In genomic region chr11:17917101-17917500, GRCm38 (mm10) we compare ENCODE assay signal across 20 mouse cellular contexts.
"Had no signal": no experiment of that assay in that cellular context is flagged by ENCODE, and none has a peak within 500 bp of the region (broad histone marks: within the 10 kb centered on the region; RNA-seq: fewer than 3 reads in every experiment).

No protein-coding gene starts in this region.

- H3K4me1 ChIP-seq: liver, embryonic 15.5 days; lung, embryonic 15.5 days; megakaryocyte, embryonic 14.5 days; midbrain, embryonic 12.5 days; neural tube, embryonic 13.5 days; neural tube, embryonic 15.5 days; stomach, embryonic 15.5 days had no signal

- H3K27ac ChIP-seq: liver, embryonic 15.5 days; lung, embryonic 15.5 days; macrophage; midbrain, embryonic 12.5 days; neural tube, embryonic 13.5 days; neural tube, embryonic 15.5 days; stomach, embryonic 15.5 days; stomach, postnatal 0 days had no signal

- H3K9me3 ChIP-seq: liver, embryonic 15.5 days; lung, embryonic 15.5 days; midbrain, embryonic 12.5 days; neural tube, embryonic 13.5 days; neural tube, embryonic 15.5 days; stomach, embryonic 15.5 days had no signal

- DNase-seq: liver, postnatal 0 days; lung, adult 2 months; lung, postnatal 14 days; lung, postnatal 36 days; midbrain, embryonic 14.5 days; right cerebral cortex, postnatal 25 days; thymus, adult 2 months; thymus, postnatal 25 days; thymus, postnatal 4 days had no signal

- H3K4me2 ChIP-seq: liver, embryonic 15.5 days; lung, embryonic 15.5 days; midbrain, embryonic 12.5 days; neural tube, embryonic 13.5 days; neural tube, embryonic 15.5 days; stomach, embryonic 15.5 days had no signal

- ATAC-seq: liver, postnatal 0 days; midbrain, embryonic 16.5 days had no signal

- H3K4me3 ChIP-seq: liver, embryonic 15.5 days; lung, embryonic 15.5 days; megakaryocyte, embryonic 14.5 days; midbrain, embryonic 12.5 days; myocyte; neural tube, embryonic 13.5 days; neural tube, embryonic 15.5 days; stomach, embryonic 15.5 days had no signal

- H3K9ac ChIP-seq: liver, embryonic 15.5 days; liver, postnatal 0 days; lung, embryonic 15.5 days; midbrain, embryonic 12.5 days; neural tube, embryonic 13.5 days; neural tube, embryonic 15.5 days; stomach, embryonic 15.5 days had no signal

- H3K36me3 ChIP-seq: liver, embryonic 15.5 days; lung, embryonic 15.5 days; midbrain, embryonic 12.5 days; neural tube, embryonic 13.5 days; neural tube, embryonic 15.5 days; stomach, embryonic 15.5 days had no signal

- H3K27me3 ChIP-seq: liver, embryonic 15.5 days; lung, embryonic 15.5 days; megakaryocyte, embryonic 14.5 days; midbrain, embryonic 12.5 days; neural tube, embryonic 13.5 days; neural tube, embryonic 15.5 days; stomach, embryonic 15.5 days had no signal
